Mouse (Mus musculus): ENCODE data around the gene Efcab11.

Gene Efcab11

GRCm38 (mm10) chr12:99795921-99796320 is 88.3 kb downstream of the Efcab11 start:
- no peak for DNase-seq

- no peak for DNase-seq
Observed at GRCm38 (mm10) chr12:99794792-99795620, 89.2 kb downstream of the Efcab11 start.

GRCm38 (mm10) chr12:99794158-99794515 is 90.1 kb downstream of the Efcab11 start:
- no peak for DNase-seq

- no peak for DNase-seq
Observed at GRCm38 (mm10) chr12:99793465-99794157, 90.6 kb downstream of the Efcab11 start.

GRCm38 (mm10) chr12:99789283-99789960 is 94.8 kb downstream of the Efcab11 start:
- DNase-seq: no peak

- no peak for DNase-seq
Observed at GRCm38 (mm10) chr12:99781774-99782173, 102.5 kb downstream of the Efcab11 start.

GRCm38 (mm10) chr12:99780396-99780795 is 103.8 kb downstream of the Efcab11 start:
- no peak for DNase-seq

- no peak for DNase-seq
Observed at GRCm38 (mm10) chr12:99779908-99780307, 104.3 kb downstream of the Efcab11 start.

- DNase-seq: no peak
Observed at GRCm38 (mm10) chr12:99776497-99777139, 107.6 kb downstream of the Efcab11 start.

- no peak for DNase-seq
Observed at GRCm38 (mm10) chr12:99774864-99775263, 109.4 kb downstream of the Efcab11 start.

- no peak for DNase-seq
Observed at GRCm38 (mm10) chr12:99773636-99774193, 110.5 kb downstream of the Efcab11 start.

- no peak for DNase-seq
Observed at GRCm38 (mm10) chr12:99771018-99771417, 113.2 kb downstream of the Efcab11 start.

- DNase-seq: no peak
Observed at GRCm38 (mm10) chr12:99769626-99770025, 114.6 kb downstream of the Efcab11 start.

- DNase-seq: no peak
Observed at GRCm38 (mm10) chr12:99767691-99768090, 116.5 kb downstream of the Efcab11 start.

GRCm38 (mm10) chr12:99765979-99766378 is 118.3 kb downstream of the Efcab11 start:
- no peak for DNase-seq

GRCm38 (mm10) chr12:99764053-99764452 is 120.2 kb downstream of the Efcab11 start:
- no peak for DNase-seq

- DNase-seq: no peak
Observed at GRCm38 (mm10) chr12:99757754-99758526, 126.3 kb downstream of the Efcab11 start.

- DNase-seq: no peak
Observed at GRCm38 (mm10) chr12:99756914-99757687, 127.1 kb downstream of the Efcab11 start.

- no peak for DNase-seq
Observed at GRCm38 (mm10) chr12:99756213-99756612, 128.0 kb downstream of the Efcab11 start.

- DNase-seq: no peak
Observed at GRCm38 (mm10) chr12:99752986-99753385, 131.3 kb downstream of the Efcab11 start.

- no peak for DNase-seq
Observed at GRCm38 (mm10) chr12:99749391-99749790, 134.8 kb downstream of the Efcab11 start.

All from kidney, adult 9 months (tissue).